Mouse (Mus musculus) adrenal gland, adult 2 months (tissue): ENCODE results near the gene Igsf11. TPM values are rescaled to one million over a fixed set of nuclear protein-coding genes. Genes with fewer than 3 reads are reported as not detected.

Source experiments
- DNase-seq: peaks from one replicate; pipeline ENCODE4 v3.0.0; 2021
- long read RNA-seq: library from polyadenylated mRNA; stranded (forward); transcript quantifications from one replicate; pipeline ENCODE4 v2.0.0, GENCODE M21; 2021
- polyA plus RNA-seq: library from polyadenylated mRNA; depleted of rRNA; stranded (reverse); fragments of >200 nt; gene quantifications from 2 replicates; pipeline ENCODE4 v1.2.3, GENCODE M21; 2012; rRNA removed
- total RNA-seq, 2 experiments: library from RNA; stranded (reverse); gene quantifications; 2 replicates each; pipeline ENCODE4 v1.2.3; 2021

Gene Igsf11
- total RNA-seq (10 to 100 TPM in 1 of 2 experiments, 1 to 10 TPM in 1; 8.4 to 60.6 TPM), polyA plus RNA-seq (5.2 and 5.9 TPM in 2 replicates)
- long read RNA-seq, partial matches to known transcripts: 0 of 2 reads
- long read RNA-seq, other reads (novel, unspliced or antisense): 0 of 2 reads

DNA sequence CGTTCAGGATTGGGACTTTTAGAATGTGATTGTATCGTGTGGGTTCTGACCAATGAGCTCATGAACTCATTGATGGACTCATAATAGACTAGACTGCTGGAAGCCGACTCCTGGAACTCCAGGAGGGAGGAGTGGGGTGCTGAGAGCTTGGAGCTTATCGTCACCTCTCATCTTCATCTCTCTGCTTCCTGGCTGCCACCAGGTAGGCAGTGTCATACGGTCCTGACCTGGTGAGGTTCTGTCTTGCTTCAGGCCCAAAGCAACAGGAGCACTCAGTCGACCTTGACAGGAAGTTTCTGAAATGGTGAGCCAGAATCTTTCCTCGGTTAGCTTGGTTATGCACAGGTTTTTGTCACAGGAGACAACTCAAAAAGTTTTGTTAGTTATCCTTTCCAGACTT is at the start of gene Igsf11:
TSS of gene Igsf11 (plus strand) at position 301 of the 400 bp plus-strand sequence.
- no peak for DNase-seq

- no peak for DNase-seq
Observed at GRCm38 (mm10) chr16:38858120-38858749, 34.2 kb upstream of the Igsf11 start.

GRCm38 (mm10) chr16:38860548-38860947 is 31.9 kb upstream of the Igsf11 start:
- no peak for DNase-seq

GRCm38 (mm10) chr16:38864358-38864757 is 28.1 kb upstream of the Igsf11 start:
- peak; percentile 2 for DNase-seq

GRCm38 (mm10) chr16:38873231-38873630 is 19.2 kb upstream of the Igsf11 start:
- no peak for DNase-seq

DNA sequence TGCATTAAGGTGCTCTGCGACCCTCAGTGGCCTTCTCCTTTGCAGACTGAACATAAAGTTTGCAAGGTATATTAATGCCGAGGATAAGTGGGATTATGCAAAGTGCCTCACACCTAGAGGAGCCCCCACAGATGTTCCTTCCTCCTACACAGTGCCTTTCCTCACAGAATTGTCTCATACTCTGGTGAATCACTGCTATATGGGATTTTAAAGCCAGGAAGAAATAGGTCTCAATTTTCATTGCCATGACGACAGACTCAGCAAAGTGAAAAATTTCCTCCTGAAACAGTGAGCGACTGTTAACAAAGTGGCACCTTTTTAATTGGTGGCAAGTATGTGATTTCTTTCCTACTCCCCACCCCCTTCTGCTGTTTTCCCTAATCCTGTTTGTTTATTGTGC is 18.0 kb upstream of the Igsf11 start:
- no peak for DNase-seq

DNA sequence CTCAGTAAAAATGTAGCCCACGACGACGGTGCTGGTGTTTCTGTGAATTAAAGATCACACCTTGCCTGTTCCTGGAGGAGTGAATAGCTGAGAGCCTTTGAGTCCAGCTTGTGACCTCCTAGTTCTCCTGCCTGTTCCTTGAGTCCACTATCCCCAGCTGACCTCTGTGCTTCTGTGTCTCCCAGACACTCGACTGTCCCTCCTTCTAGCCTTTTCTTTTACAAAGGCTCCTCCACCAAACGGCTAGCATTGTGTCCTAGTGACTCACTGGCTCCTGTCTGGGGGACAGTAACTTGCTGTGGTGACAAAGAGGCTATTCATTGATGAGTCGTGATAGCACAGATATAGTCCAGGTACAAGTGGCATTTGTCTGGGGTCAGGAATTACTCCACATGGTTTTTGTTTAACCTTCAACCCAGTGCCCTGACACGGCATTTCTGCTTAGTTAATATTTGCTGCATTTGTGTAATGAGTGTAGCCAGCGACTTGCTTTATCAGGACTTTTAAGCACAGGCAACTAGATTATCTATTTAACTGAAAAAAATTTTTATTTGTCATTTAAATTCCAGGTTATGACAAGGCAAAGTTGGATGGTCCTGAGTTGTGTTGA is 6.5 kb downstream of the Igsf11 start:
- peak; percentile 33 for DNase-seq

- DNase-seq: no peak
Observed at GRCm38 (mm10) chr16:38900024-38900423, 7.6 kb downstream of the Igsf11 start.

GRCm38 (mm10) chr16:38902111-38902778 is 9.8 kb downstream of the Igsf11 start:
- DNase-seq: peak; percentile 95

DNA sequence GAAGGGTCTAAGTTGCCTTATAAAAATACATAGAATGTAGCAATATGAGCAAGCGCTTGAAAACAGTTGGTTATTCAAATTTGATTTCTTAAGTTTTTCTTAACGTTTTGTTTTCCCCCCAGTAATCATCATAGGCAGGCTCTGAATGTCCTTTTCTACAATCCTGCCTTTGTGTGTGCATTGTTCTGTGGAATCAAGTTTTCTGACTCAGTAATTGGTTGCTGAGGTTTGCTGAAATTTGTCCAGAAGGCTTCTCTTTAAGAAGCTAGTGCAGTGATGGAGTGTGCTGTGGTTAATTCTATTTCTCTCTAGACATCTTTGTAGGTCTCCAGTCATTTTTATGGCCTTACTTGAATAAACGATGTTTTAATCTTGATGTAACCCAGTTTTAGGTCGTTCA is 10.5 kb downstream of the Igsf11 start:
- no peak for DNase-seq

- no peak for DNase-seq
Observed at GRCm38 (mm10) chr16:38904202-38904601, 11.7 kb downstream of the Igsf11 start.

- no peak for DNase-seq
Observed at GRCm38 (mm10) chr16:38905911-38906310, 13.4 kb downstream of the Igsf11 start.

DNA sequence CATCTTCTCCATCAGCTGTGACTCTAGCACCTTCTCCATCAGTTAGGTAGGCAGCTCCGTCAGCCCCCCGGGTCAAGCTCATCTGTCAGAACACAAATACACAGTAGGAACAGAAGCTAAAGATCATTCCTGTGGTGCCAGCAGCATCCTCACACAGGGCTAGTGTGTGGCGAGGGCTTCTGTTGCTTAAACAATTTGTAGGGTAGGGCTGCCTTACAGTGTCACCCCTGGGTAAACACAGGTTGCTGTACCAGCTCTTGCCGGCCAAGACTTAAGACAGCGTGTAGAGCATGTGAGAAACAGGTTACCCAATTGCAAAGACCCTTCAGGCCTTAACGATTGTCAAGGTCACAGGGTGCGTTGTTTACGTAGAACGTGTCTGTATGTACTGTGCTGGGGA is 15.8 kb downstream of the Igsf11 start:
- DNase-seq: no peak

- DNase-seq: peak; percentile 77
Observed at GRCm38 (mm10) chr16:38909506-38909905, 17.0 kb downstream of the Igsf11 start.

DNA sequence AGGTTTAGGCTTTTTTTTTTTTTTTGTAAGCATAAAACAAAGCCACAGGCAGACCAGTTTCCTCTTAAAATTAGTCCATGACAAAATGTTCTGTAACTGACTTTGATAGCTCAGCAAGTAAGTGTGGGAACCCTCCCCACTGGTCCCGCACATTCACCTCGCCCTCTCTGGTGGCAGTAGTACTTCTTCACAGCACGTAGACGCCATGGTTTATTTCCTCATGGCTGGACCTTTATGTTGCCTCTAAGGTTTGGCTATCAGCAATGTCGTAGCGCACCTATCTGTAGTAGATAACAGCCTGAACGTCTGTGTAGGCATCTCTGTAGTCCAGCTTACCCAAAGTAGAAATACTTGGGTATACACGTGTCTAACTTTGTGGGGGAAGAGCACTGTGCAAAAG is 17.6 kb downstream of the Igsf11 start:
- DNase-seq: no peak

DNA sequence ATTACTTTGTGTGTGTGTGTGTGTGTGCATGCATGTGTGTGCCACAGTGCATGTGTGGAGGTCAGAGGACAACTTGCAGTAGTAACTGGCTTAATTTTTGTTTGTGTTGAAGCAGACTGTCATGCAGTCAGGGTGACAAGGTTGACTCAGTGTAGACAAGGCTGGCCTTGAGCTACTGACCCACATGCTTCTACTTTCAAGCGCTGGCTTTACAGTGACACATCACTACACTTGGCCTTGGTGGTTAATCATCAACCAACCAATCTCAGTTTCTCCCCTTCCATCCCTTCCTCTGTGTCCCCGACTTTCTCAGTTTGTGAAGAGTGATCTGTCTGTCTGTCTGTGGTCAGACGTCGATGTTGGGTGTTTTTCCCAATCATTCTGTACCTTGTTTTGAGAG is 23.0 kb downstream of the Igsf11 start:
- DNase-seq: peak; percentile 80

DNA sequence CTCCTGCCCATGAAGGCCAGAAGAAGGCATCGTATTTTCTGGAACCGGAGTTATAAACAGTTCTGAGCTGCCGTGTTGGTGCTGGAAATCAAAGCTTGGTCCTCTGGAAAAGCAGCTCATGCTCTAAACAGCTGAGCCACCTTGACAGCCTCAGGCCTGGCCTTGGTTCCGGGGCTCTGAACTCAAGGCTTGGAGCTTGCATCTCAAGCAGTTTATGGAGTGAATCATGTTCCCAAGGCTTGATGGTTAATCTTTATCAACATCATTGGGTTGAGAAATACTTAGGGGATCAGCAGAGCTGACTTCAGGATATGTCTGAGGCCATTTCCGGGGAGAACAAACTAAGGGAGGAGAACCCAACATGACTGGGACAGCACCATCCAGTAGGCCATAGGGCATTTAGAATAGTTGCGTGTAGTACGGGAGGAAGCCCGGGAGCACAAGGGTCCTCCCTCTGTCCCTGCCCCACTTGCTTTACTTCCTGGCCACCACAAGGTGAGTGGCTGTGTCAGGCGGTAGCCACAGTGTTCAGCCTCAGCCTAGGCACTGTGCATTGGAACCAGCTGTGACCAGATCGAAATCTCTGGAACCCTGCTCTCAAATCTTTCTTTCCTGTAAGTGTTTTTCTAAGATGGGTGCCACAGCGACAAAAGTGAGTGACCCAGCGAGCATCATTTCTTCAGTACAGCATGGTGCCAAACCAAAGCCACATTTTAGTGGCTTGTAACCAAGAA is 23.7 kb downstream of the Igsf11 start:
- peak; percentile 25 for DNase-seq

DNA sequence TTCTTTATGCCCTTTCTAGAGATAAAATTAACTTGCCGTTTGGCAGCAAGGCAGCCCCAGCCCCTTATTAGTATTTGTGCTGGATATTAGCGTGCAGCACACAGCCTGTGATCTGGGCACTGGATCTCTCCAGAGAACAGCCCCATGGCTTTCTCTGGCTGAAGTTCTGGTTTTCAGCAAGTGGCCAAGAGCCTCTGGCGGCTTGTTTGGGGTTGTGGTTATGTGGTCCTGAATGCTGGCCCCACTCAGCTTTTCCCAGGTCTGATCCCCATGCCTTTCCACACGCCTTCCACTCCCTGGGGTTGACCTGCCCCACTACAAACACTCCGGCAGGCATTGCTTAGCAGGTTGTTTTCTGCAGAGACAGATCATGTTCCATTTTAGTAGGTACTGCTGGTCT is 24.4 kb downstream of the Igsf11 start:
- DNase-seq: no peak

GRCm38 (mm10) chr16:38918121-38918520 is 25.6 kb downstream of the Igsf11 start:
- DNase-seq: no peak

DNA sequence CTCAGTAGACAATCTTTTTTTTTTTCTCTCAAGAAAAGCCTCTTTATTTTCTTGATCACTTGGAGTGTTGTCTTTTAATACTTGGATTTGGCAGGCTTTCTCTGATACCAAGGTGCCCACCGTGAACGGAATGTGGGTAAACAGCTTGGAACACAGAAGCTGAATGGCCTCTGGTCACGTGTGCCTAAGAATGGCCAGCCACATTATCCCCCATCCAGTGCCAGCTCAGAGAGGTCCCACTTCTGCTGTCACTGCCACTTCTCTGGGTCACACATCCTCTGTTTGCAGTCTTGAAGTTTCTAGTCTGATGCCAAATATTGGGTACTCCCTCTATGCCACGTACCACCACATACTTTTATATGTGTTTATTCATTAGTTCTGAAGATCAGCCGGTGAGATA is 28.0 kb downstream of the Igsf11 start:
- DNase-seq: no peak

GRCm38 (mm10) chr16:38924940-38925339 is 32.5 kb downstream of the Igsf11 start:
- no peak for DNase-seq

GRCm38 (mm10) chr16:38928760-38929159 is 36.3 kb downstream of the Igsf11 start:
- DNase-seq: no peak

DNA sequence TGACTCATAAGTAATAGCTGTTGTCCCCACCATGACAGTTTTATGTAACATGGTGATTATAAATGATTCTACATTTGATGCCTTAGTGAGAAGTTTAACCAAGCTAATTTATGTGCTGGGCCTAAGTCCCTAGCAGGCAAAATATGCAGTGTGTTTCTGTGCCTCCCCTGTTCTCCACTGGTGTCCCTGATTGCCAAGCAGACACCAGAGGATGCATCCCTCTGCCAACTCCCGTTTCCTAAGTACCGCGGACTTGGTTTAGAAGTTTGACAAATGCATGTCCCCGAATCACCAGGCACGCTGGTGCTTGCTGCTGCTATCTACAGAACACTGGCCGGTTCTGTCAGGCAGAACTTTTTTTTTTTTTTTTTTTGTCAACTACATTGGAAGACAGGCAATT is 39.0 kb downstream of the Igsf11 start:
- peak; percentile 49 for DNase-seq
